Mouse (Mus musculus): ENCODE results near the gene Rsl24d1. TPM values are rescaled to one million over a fixed set of nuclear protein-coding genes. Genes with fewer than 3 reads are reported as not detected.

The Rsl24d1 gene
- polyA plus RNA-seq, 1 experiment from 2014 or later = 91.7 TPM

DNA sequence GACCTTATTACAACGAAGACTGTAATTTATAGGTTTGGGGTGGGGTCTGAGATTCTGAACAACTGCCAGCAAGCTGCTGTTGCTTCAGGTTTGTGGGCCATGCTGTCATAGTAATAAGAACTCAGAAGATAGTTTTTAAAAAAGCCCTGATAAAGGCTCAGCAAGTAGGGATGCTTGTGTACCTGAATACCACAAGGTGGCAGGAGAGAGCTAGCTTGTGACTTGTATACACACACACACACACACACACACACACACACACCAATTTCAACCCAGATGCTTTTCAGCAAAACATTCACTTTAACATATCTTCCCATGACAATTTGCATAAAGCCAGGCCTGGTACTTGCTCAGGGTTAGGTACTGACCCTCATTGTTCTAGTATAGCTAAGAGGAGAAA lies 46.0 kb downstream of the Rsl24d1 start:
- H3K9ac ChIP-seq (ENCODE audit: low read length) = no peak overlapping the region
- no peak overlapping the region for H3K4me2 ChIP-seq (ENCODE audit: low read depth, low read length)
- H3K4me1 ChIP-seq (replicated peaks; ENCODE audit: control insufficient read depth, insufficient read depth, low read length) = no peaks in the 10 kb centered on the region
- 22% methylated on average over 1 of the region's 1 CpGs for WGBS
- H3K4me3 ChIP-seq (ENCODE audit: low read length) = no peak overlapping the region
- no peaks in the 10 kb centered on the region for H3K36me3 ChIP-seq (ENCODE audit: control insufficient read depth, insufficient read depth, low read length)
- H3K27ac ChIP-seq (ENCODE audit: low read length) = no peak overlapping the region
- peaks cover 4% of the 10 kb centered on the region for H3K27me3 ChIP-seq (ENCODE audit: control insufficient read depth, insufficient read depth, low read depth, low read length)
- no peaks in the 10 kb centered on the region for H3K9me3 ChIP-seq (ENCODE audit: control insufficient read depth, low read length)
- no peak for ATAC-seq (ENCODE audit: low read depth)

DNA sequence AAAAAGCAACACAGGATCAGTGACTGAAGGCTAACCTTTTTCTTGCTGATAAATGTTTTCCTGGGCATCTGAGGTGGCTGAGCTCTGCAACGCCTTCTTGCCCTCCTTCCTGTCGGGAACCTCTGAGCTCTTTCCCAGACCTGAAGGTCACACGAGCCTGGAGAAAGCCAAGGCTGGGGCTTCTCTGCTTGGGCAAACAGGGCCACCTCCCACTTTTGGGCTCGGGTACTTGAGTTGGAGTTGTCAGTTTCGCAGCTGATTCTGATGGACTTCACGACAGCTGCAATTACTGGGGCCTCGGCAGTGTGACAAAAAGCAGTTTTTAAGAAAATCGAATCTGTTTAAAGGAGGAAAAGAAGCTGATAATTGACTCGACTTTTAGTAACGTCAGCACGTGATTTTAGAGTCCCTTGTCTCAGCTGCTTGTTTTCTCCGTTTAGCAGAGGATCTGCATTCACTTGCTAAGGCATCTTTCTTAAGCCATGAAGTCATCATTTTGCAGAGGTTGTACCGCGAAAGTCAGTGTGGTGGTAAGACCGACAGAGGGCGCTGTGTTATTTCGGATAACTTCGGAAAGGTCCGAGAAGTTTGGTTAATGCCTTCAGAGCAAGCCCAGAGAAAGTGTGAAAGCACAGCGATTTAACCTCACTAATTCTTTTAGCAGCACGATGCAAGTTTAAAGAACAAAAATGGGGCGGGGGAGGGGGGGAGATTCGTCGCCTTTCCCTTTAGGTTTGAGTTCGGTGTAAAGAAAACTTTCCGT lies 49.5 kb downstream of the Rsl24d1 start:
- no peak overlapping the region for H3K27ac ChIP-seq (ENCODE audit: low read length)
- H3K9me3 ChIP-seq (ENCODE audit: control insufficient read depth, low read length) = no peaks in the 10 kb centered on the region
- H3K4me3 ChIP-seq (ENCODE audit: low read length) = peak overlapping the region; percentile 21
- H3K36me3 ChIP-seq (ENCODE audit: control insufficient read depth, insufficient read depth, low read length) = no peaks in the 10 kb centered on the region
- H3K4me1 ChIP-seq (replicated peaks; ENCODE audit: control insufficient read depth, insufficient read depth, low read length) = no peaks in the 10 kb centered on the region
- 0 out of 2 replicates have a peak overlapping the region, but pooled peaks have one; percentile 15 for H3K9ac ChIP-seq (ENCODE audit: low read length)
- H3K4me2 ChIP-seq (ENCODE audit: low read depth, low read length) = peak overlapping the region; percentile 53
- peaks cover 4% of the 10 kb centered on the region for H3K27me3 ChIP-seq (ENCODE audit: control insufficient read depth, insufficient read depth, low read depth, low read length)
- ATAC-seq (ENCODE audit: low read depth) = peak; percentile 78
- WGBS = 15% methylated on average over 26 of the region's 26 CpGs

DNA sequence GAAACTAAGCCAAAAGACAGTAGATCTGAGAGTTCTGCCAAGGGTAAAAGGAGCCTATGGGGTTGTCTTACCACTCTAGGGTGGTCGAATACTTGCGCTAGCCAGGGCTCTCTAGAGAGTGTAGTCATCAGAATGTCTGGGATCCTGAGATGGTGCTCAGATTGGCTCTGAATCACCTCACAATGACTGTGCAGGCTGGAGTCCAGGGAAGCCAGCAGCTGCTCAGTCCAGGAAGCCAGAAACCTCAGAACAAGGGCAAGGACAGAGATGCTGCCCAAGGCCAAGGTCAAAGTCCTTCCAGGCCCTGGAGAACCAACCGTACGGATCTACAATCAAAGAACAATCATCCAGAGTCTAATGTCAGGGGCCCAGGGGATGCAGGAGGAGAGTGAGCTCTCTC lies 52.4 kb downstream of the Rsl24d1 start:
- Histone ChIP-seq H3K4me2 (ENCODE audit: low read depth, low read length) (no peak overlapping the region), H3K4me1 (replicated peaks; ENCODE audit: control insufficient read depth, insufficient read depth, low read length) (no peaks in the 10 kb centered on the region), H3K36me3 (ENCODE audit: control insufficient read depth, insufficient read depth, low read length) (no peaks in the 10 kb centered on the region), H3K27ac (ENCODE audit: low read length) (no peak overlapping the region), H3K4me3 (ENCODE audit: low read length) (no peak overlapping the region), H3K9ac (ENCODE audit: low read length) (no peak overlapping the region), H3K27me3 (ENCODE audit: control insufficient read depth, insufficient read depth, low read depth, low read length) (peaks cover 4% of the 10 kb centered on the region), H3K9me3 (ENCODE audit: control insufficient read depth, low read length) (no peaks in the 10 kb centered on the region)
- 75% methylated on average over 4 of the region's 4 CpGs for WGBS
- ATAC-seq (ENCODE audit: low read depth) = no peak

Other genes with a start within 250 kb of the Rsl24d1 start
- 2.9 and 3.0 TPM in 2 replicates for gene Pygo1, start 187.8 kb upstream of the Rsl24d1 start, polyA plus RNA-seq (2015; fragmentation: Nextera tagmentation; extraction: Ambion mirVana)
- 2.3 and 2.4 TPM in 2 replicates for gene Dyx1c1, start 154.6 kb upstream of the Rsl24d1 start, polyA plus RNA-seq (2015; fragmentation: Nextera tagmentation; extraction: Ambion mirVana)
- not detected in 2 replicates for gene Gm44503, start 154.6 kb upstream of the Rsl24d1 start, polyA plus RNA-seq (2015; fragmentation: Nextera tagmentation; extraction: Ambion mirVana)
- 30.1 and 30.5 TPM in 2 replicates for gene Ccpg1os, start 128.0 kb upstream of the Rsl24d1 start, polyA plus RNA-seq (2015; fragmentation: Nextera tagmentation; extraction: Ambion mirVana)
- gene Ccpg1, start 128.0 kb upstream of the Rsl24d1 start, polyA plus RNA-seq (2015; fragmentation: Nextera tagmentation; extraction: Ambion mirVana) = 38.5 and 39.4 TPM in 2 replicates
- gene Pigb, start 73.0 kb upstream of the Rsl24d1 start, polyA plus RNA-seq (2015; fragmentation: Nextera tagmentation; extraction: Ambion mirVana) = 12.1 and 14.7 TPM in 2 replicates
- gene Rab27a, start 68.6 kb upstream of the Rsl24d1 start, polyA plus RNA-seq (2015; fragmentation: Nextera tagmentation; extraction: Ambion mirVana) = 11.1 and 13.2 TPM in 2 replicates
- gene Khdc3, start 11.6 kb upstream of the Rsl24d1 start, polyA plus RNA-seq (2015; fragmentation: Nextera tagmentation; extraction: Ambion mirVana) = 0.15 TPM in 1 of 2 replicates, not detected in the other
- not detected in 2 replicates for gene Gm20509, start 11.0 kb upstream of the Rsl24d1 start, polyA plus RNA-seq (2015; fragmentation: Nextera tagmentation; extraction: Ambion mirVana)

Measured in lung, embryonic 16.5 days (tissue).